Mouse (Mus musculus): ENCODE measurements at regions not wholly inside any gene's neighbourhood (a gene's known extent, or its start where the extent isn't known, plus 50 kb on each side); places are given as distances from the start of the nearest gene placed in this dataset.

GRCm38 (mm10) chr13:54895981-54896380 is 53.2 kb upstream of the Unc5a start:
- no peak for DNase-seq
